Mouse (Mus musculus) limb, embryonic 14.5 days (tissue): ENCODE results near the gene Ppm1e. TPM values are rescaled to one million over a fixed set of nuclear protein-coding genes. Genes with fewer than 3 reads are reported as not detected.
A peak's percentile ranks its signal among the peaks of the same experiment; 100 is the strongest.

Source experiments
- ATAC-seq: fragments of 200-750 bp; cut with Nextera tagmentation; 2 replicates; pipeline ENCODE4 v1.8.0; 2017; ENCODE audit warnings: low read depth, moderate number of reproducible peaks, moderate TSS enrichment; ENCODE audit not compliant: low FRiP score
- DNase-seq: peaks from one replicate; pipeline ENCODE4 v3.0.0-alpha.2; 2015; ENCODE audit warnings: low spot score
- H3K27ac ChIP-seq: fragments of 300-500 bp; sonication (generic); replicated peaks from 2 replicates; pipeline ENCODE4 v1.5.1; 2014; ENCODE audit warnings: low read depth, mild to moderate bottlenecking, low read length, moderate library complexity, mixed read lengths
- H3K27me3 ChIP-seq: fragments of 300-500 bp; sonication (generic); 2 replicates; pipeline ENCODE4 v1.6.1; 2014; ENCODE audit warnings: low read length, mixed read lengths; ENCODE audit not compliant: control insufficient read depth, insufficient read depth
- H3K36me3 ChIP-seq: fragments of 300-500 bp; sonication (generic); 2 replicates; pipeline ENCODE4 v1.6.1; 2014; ENCODE audit warnings: mild to moderate bottlenecking, low read length, moderate library complexity, mixed read lengths; ENCODE audit not compliant: control insufficient read depth, insufficient read depth
- H3K4me1 ChIP-seq: fragments of 300-500 bp; sonication (generic); 2 replicates; pipeline ENCODE4 v1.6.1; 2014; ENCODE audit warnings: antibody characterized with exemption, low read length, mixed read lengths; ENCODE audit not compliant: control insufficient read depth, insufficient read depth
- H3K4me2 ChIP-seq: fragments of 300-500 bp; sonication (generic); replicated peaks from 2 replicates; pipeline ENCODE4 v1.6.1; 2014; ENCODE audit warnings: low read depth, mild to moderate bottlenecking, low read length, moderate library complexity; ENCODE audit not compliant: severe bottlenecking
- H3K4me3 ChIP-seq: fragments of 300-500 bp; sonication (generic); replicated peaks from 2 replicates; pipeline ENCODE4 v1.5.1; 2014; ENCODE audit warnings: low read length
- H3K9ac ChIP-seq: fragments of 300-500 bp; sonication (generic); 2 replicates; pipeline ENCODE4 v1.6.1; 2014; ENCODE audit warnings: mild to moderate bottlenecking, low read depth, low read length, moderate library complexity; ENCODE audit not compliant: severe bottlenecking
- H3K9me3 ChIP-seq: fragments of 300-500 bp; sonication (generic); 2 replicates; pipeline ENCODE4 v1.6.1; 2016; ENCODE audit warnings: low read length; ENCODE audit not compliant: control insufficient read depth
- POLR2A ChIP-seq: fragments of 200-500 bp; IDR thresholded peaks from 2 replicates; pipeline ENCODE4 v1.8.0; 2012; ENCODE audit warnings: inconsistent platforms, mild to moderate bottlenecking, moderate library complexity, borderline replicate concordance; ENCODE audit not compliant: insufficient read depth, insufficient read length; ENCODE audit errors: extremely low read depth
- WGBS: fragments of 180-500 bp; shearing (Covaris S2); extraction: QIAGEN DNeasy Blood & Tissue Kit; methylation state at CpG from one replicate; pipeline ENCODE4 v1.1.7; 2014; 5-methylcytosine and 5-hydroxymethylcytosine counted together
- polyA plus RNA-seq, 2 experiments: library from polyadenylated mRNA; depleted of rRNA in 1 of 2; stranded (reverse) in 1 of 2; unstranded in 1 of 2; fragments of >200 nt; fragmentation: Nextera tagmentation in 1 of 2; extraction: Ambion mirVana in 1 of 2; gene quantifications; 2 replicates each; pipeline versions ENCODE4 v1.2.1 to v1.2.3; 2012 to 2014

Gene Ppm1e
- polyA plus RNA-seq, 2 experiments: 2.6 to 3.1 TPM

DNA sequence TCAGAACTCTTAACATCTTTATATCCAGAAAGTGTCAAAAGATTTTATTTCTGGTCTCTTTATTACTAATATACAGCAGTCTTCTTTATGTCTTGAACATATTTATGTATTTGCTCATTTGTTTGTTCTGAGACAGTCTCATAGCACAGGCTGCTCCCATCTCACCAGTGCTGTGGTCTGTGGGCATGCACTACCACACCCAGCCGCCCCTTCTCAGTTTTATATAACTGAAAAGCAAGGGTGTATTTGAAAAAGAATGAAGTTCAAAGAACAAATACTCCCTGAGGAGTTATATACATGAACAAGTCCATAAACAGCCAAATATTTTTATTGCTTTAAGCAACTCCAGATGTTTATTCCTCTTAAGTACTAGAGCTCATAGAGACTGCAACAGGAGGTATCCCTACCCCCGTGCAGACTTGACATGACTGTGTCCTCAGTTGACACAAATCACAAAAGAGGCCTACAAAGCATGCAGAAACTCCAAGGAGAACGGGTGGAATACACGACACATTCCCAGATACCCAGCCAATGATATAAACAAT is 112.6 kb downstream of the Ppm1e start:
- no peak overlapping the region for H3K4me3 ChIP-seq
- TF ChIP-seq POLR2A: no peak
- H3K9ac ChIP-seq: no peak overlapping the region
- no peaks in the 10 kb centered on the region for H3K9me3 ChIP-seq
- H3K4me2 ChIP-seq: no peak overlapping the region
- DNase-seq: peak; percentile 68
- H3K36me3 ChIP-seq: no peaks in the 10 kb centered on the region
- peaks cover 11% of the 10 kb centered on the region for H3K27me3 ChIP-seq
- peaks cover 15% of the 10 kb centered on the region; the same call in 1 of the 2 replicates for H3K4me1 ChIP-seq
- peak; percentile 55; the same call in 1 of the 2 replicates for ATAC-seq
- no peak overlapping the region for H3K27ac ChIP-seq
- 29% methylated on average over 4 of the region's 4 CpGs for WGBS

DNA sequence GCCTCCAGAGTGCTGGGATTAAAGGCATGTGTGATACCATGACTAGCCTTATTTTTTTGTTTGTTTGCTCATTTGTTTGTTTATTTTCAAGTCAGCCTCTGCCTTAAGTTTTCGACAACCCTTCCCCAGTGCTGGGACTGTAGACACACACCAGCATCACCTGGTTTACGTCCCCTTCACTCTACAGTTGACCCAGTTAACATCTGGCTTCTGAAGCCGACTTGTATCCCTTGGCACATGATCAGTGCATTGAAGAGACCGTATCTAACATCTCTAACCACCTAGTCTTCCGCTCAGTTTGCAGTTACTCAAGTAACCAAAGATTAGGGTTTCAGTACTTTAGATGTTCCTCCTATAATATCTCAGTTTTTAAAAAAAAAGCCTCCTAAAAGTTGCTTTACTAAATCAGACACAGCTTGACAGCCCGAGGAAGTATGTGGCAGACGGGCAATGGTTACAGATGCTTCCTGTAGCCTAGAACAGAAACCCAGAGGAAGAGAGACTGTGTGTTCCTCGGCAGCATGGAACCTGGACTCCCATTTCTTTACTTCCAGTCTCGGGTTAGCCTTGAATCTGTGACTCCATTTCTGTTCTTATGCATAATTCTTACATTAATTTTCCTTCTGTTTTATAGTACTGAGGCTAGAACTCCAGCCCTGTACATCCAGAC is 113.5 kb downstream of the Ppm1e start:
- Histone ChIP-seq H3K4me2 (no peak overlapping the region), H3K9ac (no peak overlapping the region), H3K4me1 (peaks cover 15% of the 10 kb centered on the region; the same call in 1 of the 2 replicates), H3K9me3 (no peaks in the 10 kb centered on the region), H3K36me3 (no peaks in the 10 kb centered on the region), H3K4me3 (no peak overlapping the region), H3K27me3 (peaks cover 11% of the 10 kb centered on the region), H3K27ac (no peak overlapping the region)
- 69% methylated on average over 9 of the region's 9 CpGs for WGBS
- ATAC-seq (no peak), DNase-seq (no peak)
- no peak for TF ChIP-seq POLR2A

DNA sequence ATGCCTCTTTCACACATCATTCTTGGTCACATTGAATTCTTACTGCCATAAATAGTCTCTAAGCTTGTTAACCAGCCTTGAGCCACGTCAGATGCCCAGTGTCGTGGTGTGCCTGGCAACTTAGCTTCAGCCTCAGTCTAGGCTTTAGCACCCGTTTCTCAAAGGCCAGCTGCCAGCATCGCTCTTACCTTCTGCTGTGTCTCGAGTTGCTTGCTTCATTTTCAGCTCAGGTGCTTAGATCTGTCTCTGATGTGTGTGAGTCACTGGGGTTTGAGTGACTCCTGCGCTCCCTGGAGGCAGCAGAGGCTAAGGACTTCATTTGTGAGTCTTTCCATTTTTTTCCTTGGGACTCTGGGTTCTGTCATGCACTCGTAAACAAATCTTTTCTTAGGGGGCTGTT is 117.6 kb downstream of the Ppm1e start:
- Histone ChIP-seq H3K9ac (no peak overlapping the region), H3K27ac (no peak overlapping the region), H3K36me3 (no peaks in the 10 kb centered on the region), H3K4me1 (peaks cover 4% of the 10 kb centered on the region; the same call in 1 of the 2 replicates), H3K27me3 (peaks cover 8% of the 10 kb centered on the region), H3K4me2 (no peak overlapping the region), H3K9me3 (no peaks in the 10 kb centered on the region), H3K4me3 (no peak overlapping the region)
- no peak for DNase-seq
- no peak for ATAC-seq
- TF ChIP-seq POLR2A: no peak
- 73% methylated on average over 7 of the region's 7 CpGs for WGBS

DNA sequence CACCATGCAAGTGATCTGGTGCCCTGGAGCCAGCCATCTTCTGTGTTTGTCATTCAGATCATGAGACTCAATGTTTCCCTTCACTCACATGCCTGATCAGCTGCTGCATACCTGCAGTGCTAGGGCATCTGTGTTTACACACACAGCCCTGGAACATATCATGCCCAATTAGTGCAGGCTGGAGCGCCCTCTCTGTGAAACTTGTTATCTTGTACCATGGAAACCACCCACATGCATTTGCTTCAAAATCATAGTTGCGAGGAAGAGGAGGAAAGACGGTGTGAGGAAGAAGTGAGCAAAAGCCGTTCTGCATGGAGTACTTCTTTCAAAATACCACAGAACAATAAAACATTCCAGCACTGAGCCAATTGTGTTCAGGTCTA is 118.0 kb downstream of the Ppm1e start:
- no peak overlapping the region for H3K4me2 ChIP-seq
- no peak overlapping the region for H3K27ac ChIP-seq
- H3K9me3 ChIP-seq: no peaks in the 10 kb centered on the region
- WGBS: 83% methylated on average over 4 of the region's 4 CpGs
- no peaks in the 10 kb centered on the region for H3K36me3 ChIP-seq
- peaks cover 2% of the 10 kb centered on the region; the same call in 1 of the 2 replicates for H3K4me1 ChIP-seq
- TF ChIP-seq POLR2A: no peak
- no peak for DNase-seq
- H3K9ac ChIP-seq: no peak overlapping the region
- peaks cover 8% of the 10 kb centered on the region for H3K27me3 ChIP-seq
- no peak overlapping the region for H3K4me3 ChIP-seq
- no peak for ATAC-seq

DNA sequence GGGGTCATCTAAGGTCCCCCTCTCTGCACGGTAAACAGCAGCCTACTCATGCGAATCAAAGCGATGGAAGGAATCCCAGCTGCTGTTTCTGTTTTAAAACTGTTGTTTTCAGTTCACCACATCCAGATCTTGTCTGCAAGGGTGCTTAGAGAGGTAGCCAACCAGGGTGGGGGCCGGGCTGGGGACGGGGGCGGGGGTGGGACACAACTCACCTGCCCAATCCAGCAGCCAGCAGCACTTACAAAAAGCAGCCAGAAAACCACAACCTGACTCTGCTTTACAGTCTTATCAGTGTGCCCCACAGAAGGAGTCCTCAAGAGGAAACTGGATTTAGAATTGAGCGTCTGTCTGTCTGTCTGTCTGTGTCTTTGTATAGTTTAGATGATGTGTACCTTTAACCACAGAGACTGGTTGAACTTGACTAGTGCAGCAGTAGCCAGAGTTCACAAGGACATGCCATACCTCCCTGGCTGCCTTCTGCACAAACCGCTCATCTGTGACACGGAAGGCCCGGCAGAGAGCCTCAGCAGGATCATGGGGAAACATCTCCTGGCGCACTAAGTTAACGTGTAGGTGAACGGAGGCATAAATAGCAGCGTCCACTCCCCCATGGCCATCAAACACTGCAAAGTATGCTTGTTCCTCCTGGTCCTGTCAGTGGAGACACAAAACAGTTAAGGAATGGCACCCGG is 118.5 kb downstream of the Ppm1e start:
- peaks cover 8% of the 10 kb centered on the region for H3K27me3 ChIP-seq
- no peak overlapping the region for H3K4me3 ChIP-seq
- no peaks in the 10 kb centered on the region for H3K9me3 ChIP-seq
- no peak for TF ChIP-seq POLR2A
- no peak overlapping the region for H3K4me2 ChIP-seq
- H3K9ac ChIP-seq: no peak overlapping the region
- DNase-seq (no peak), ATAC-seq (no peak)
- WGBS: 85% methylated on average over 15 of the region's 15 CpGs
- H3K36me3 ChIP-seq: no peaks in the 10 kb centered on the region
- no peak overlapping the region for H3K27ac ChIP-seq
- no peaks in the 10 kb centered on the region for H3K4me1 ChIP-seq
